Mouse (Mus musculus): Measurements from ENCODE around the gene Gas2l2. TPM values are rescaled to one million over a fixed set of nuclear protein-coding genes. Genes with fewer than 3 reads are reported as not detected.
A peak's percentile ranks its signal among the peaks of the same experiment; 100 is the strongest.

The Gas2l2 gene
- polyA plus RNA-seq, 1 experiment from 2014 or later: 0.19 TPM

GRCm38 (mm10) chr11:83448021-83448926, 19.0 kb upstream of the Gas2l2 start:
- ATAC-seq (ENCODE audit: low FRiP score) (no peak), DNase-seq (ENCODE audit: low spot score) (peak; percentile 38)
- no peak overlapping the region for H3K4me3 ChIP-seq (ENCODE audit: low read depth, low read length)
- H3K4me2 ChIP-seq (replicated peaks; ENCODE audit: low read depth, low read length): no peak overlapping the region
- WGBS: 35% methylated on average over 16 of the region's 16 CpGs
- no peaks in the 10 kb centered on the region for H3K36me3 ChIP-seq (ENCODE audit: control insufficient read depth, insufficient read depth, low read length)
- H3K9me3 ChIP-seq (ENCODE audit: control insufficient read depth, low read length): no peaks in the 10 kb centered on the region
- peak overlapping the region; percentile 20; the same call in 1 of the 2 replicates for H3K27ac ChIP-seq (ENCODE audit: low read depth, low read length)
- no peaks in the 10 kb centered on the region; the same call in 1 of the 2 replicates for H3K4me1 ChIP-seq (replicated peaks; ENCODE audit: control insufficient read depth, insufficient read depth, low read length)
- no peak overlapping the region for H3K9ac ChIP-seq (ENCODE audit: low read depth, low read length)
- peaks cover 24% of the 10 kb centered on the region for H3K27me3 ChIP-seq (ENCODE audit: control insufficient read depth, insufficient read depth, low read length)

GRCm38 (mm10) chr11:83447612-83448011, 18.4 kb upstream of the Gas2l2 start:
- no peaks in the 10 kb centered on the region for H3K36me3 ChIP-seq (ENCODE audit: control insufficient read depth, insufficient read depth, low read length)
- H3K27ac ChIP-seq (ENCODE audit: low read depth, low read length): no peak overlapping the region
- no peak overlapping the region for H3K9ac ChIP-seq (ENCODE audit: low read depth, low read length)
- no peak overlapping the region for H3K4me2 ChIP-seq (replicated peaks; ENCODE audit: low read depth, low read length)
- H3K4me1 ChIP-seq (replicated peaks; ENCODE audit: control insufficient read depth, insufficient read depth, low read length): no peaks in the 10 kb centered on the region; the same call in 1 of the 2 replicates
- no peaks in the 10 kb centered on the region for H3K9me3 ChIP-seq (ENCODE audit: control insufficient read depth, low read length)
- DNase-seq (ENCODE audit: low spot score) (no peak), ATAC-seq (ENCODE audit: low FRiP score) (no peak)
- peaks cover 29% of the 10 kb centered on the region for H3K27me3 ChIP-seq (ENCODE audit: control insufficient read depth, insufficient read depth, low read length)
- 68% methylated on average over 10 of the region's 10 CpGs for WGBS
- H3K4me3 ChIP-seq (ENCODE audit: low read depth, low read length): no peak overlapping the region

- H3K4me2 ChIP-seq (replicated peaks; ENCODE audit: low read depth, low read length): 0 out of 2 replicates have a peak overlapping the region, but pooled peaks have one; percentile 17
- ATAC-seq (ENCODE audit: low FRiP score) (no peak), DNase-seq (ENCODE audit: low spot score) (no peak)
- 28% methylated on average over 19 of the region's 19 CpGs for WGBS
- H3K4me3 ChIP-seq (ENCODE audit: low read depth, low read length): no peak overlapping the region
- H3K27ac ChIP-seq (ENCODE audit: low read depth, low read length): no peak overlapping the region
- no peak overlapping the region for H3K9ac ChIP-seq (ENCODE audit: low read depth, low read length)
- no peaks in the 10 kb centered on the region for H3K36me3 ChIP-seq (ENCODE audit: control insufficient read depth, insufficient read depth, low read length)
- H3K9me3 ChIP-seq (ENCODE audit: control insufficient read depth, low read length): no peaks in the 10 kb centered on the region
- no peaks in the 10 kb centered on the region; the same call in 1 of the 2 replicates for H3K4me1 ChIP-seq (replicated peaks; ENCODE audit: control insufficient read depth, insufficient read depth, low read length)
- peaks cover 46% of the 10 kb centered on the region for H3K27me3 ChIP-seq (ENCODE audit: control insufficient read depth, insufficient read depth, low read length)
Measured at GRCm38 (mm10) chr11:83445001-83445400, 15.7 kb upstream of the Gas2l2 start.

GRCm38 (mm10) chr11:83443824-83444223, 14.6 kb upstream of the Gas2l2 start:
- ATAC-seq (ENCODE audit: low FRiP score) (no peak), DNase-seq (ENCODE audit: low spot score) (no peak)
- Histone ChIP-seq H3K36me3 (ENCODE audit: control insufficient read depth, insufficient read depth, low read length) (no peaks in the 10 kb centered on the region), H3K4me3 (ENCODE audit: low read depth, low read length) (no peak overlapping the region), H3K9ac (ENCODE audit: low read depth, low read length) (no peak overlapping the region), H3K27me3 (ENCODE audit: control insufficient read depth, insufficient read depth, low read length) (peaks cover 46% of the 10 kb centered on the region), H3K4me2 (replicated peaks; ENCODE audit: low read depth, low read length) (no peak overlapping the region), H3K27ac (ENCODE audit: low read depth, low read length) (no peak overlapping the region), H3K9me3 (ENCODE audit: control insufficient read depth, low read length) (no peaks in the 10 kb centered on the region), H3K4me1 (replicated peaks; ENCODE audit: control insufficient read depth, insufficient read depth, low read length) (no peaks in the 10 kb centered on the region; the same call in 1 of the 2 replicates)
- 8% methylated on average over 7 of the region's 7 CpGs for WGBS

- Histone ChIP-seq H3K4me3 (ENCODE audit: low read depth, low read length) (0 out of 2 replicates have a peak overlapping the region, but pooled peaks have one; percentile 17), H3K4me1 (replicated peaks; ENCODE audit: control insufficient read depth, insufficient read depth, low read length) (no peaks in the 10 kb centered on the region; the same call in 1 of the 2 replicates), H3K9me3 (ENCODE audit: control insufficient read depth, low read length) (no peaks in the 10 kb centered on the region), H3K27me3 (ENCODE audit: control insufficient read depth, insufficient read depth, low read length) (peaks cover 46% of the 10 kb centered on the region), H3K27ac (ENCODE audit: low read depth, low read length) (no peak overlapping the region), H3K36me3 (ENCODE audit: control insufficient read depth, insufficient read depth, low read length) (no peaks in the 10 kb centered on the region), H3K9ac (ENCODE audit: low read depth, low read length) (peak overlapping the region; percentile 23; the same call in 1 of the 2 replicates), H3K4me2 (replicated peaks; ENCODE audit: low read depth, low read length) (peak overlapping the region; percentile 34)
- ATAC-seq (ENCODE audit: low FRiP score) (peak; percentile 33; the same call in 1 of the 2 replicates), DNase-seq (ENCODE audit: low spot score) (peak; percentile 90)
- WGBS: 10% methylated on average over 29 of the region's 29 CpGs
Measured at GRCm38 (mm10) chr11:83442596-83443267, 13.5 kb upstream of the Gas2l2 start.

GRCm38 (mm10) chr11:83441235-83441634, 12.0 kb upstream of the Gas2l2 start:
- Histone ChIP-seq H3K36me3 (ENCODE audit: control insufficient read depth, insufficient read depth, low read length) (no peaks in the 10 kb centered on the region), H3K4me3 (ENCODE audit: low read depth, low read length) (no peak overlapping the region), H3K27me3 (ENCODE audit: control insufficient read depth, insufficient read depth, low read length) (peaks cover 45% of the 10 kb centered on the region), H3K4me2 (replicated peaks; ENCODE audit: low read depth, low read length) (no peak overlapping the region), H3K27ac (ENCODE audit: low read depth, low read length) (no peak overlapping the region), H3K4me1 (replicated peaks; ENCODE audit: control insufficient read depth, insufficient read depth, low read length) (no peaks in the 10 kb centered on the region; the same call in 1 of the 2 replicates), H3K9me3 (ENCODE audit: control insufficient read depth, low read length) (no peaks in the 10 kb centered on the region), H3K9ac (ENCODE audit: low read depth, low read length) (no peak overlapping the region)
- DNase-seq (ENCODE audit: low spot score) (no peak), ATAC-seq (ENCODE audit: low FRiP score) (no peak)
- 37% methylated on average over 7 of the region's 7 CpGs for WGBS

- Histone ChIP-seq H3K4me2 (replicated peaks; ENCODE audit: low read depth, low read length) (peak overlapping the region; percentile 81), H3K4me3 (ENCODE audit: low read depth, low read length) (peak overlapping the region; percentile 47), H3K36me3 (ENCODE audit: control insufficient read depth, insufficient read depth, low read length) (no peaks in the 10 kb centered on the region), H3K27me3 (ENCODE audit: control insufficient read depth, insufficient read depth, low read length) (peaks cover 42% of the 10 kb centered on the region), H3K4me1 (replicated peaks; ENCODE audit: control insufficient read depth, insufficient read depth, low read length) (no peaks in the 10 kb centered on the region; the same call in 1 of the 2 replicates), H3K27ac (ENCODE audit: low read depth, low read length) (no peak overlapping the region), H3K9me3 (ENCODE audit: control insufficient read depth, low read length) (no peaks in the 10 kb centered on the region), H3K9ac (ENCODE audit: low read depth, low read length) (peak overlapping the region; percentile 47)
- whole genome bisulfite sequencing: under 1% methylated on average over 52 of the region's 75 CpGs
- ATAC-seq (ENCODE audit: low FRiP score): peak; percentile 95
- peak; percentile 98 for DNase-seq (ENCODE audit: low spot score)
Measured at GRCm38 (mm10) chr11:83440081-83441064, 11.1 kb upstream of the Gas2l2 start.
